Mouse (Mus musculus): ENCODE measurements around the gene Wdcp.

GRCm38 (mm10) chr12:4813636-4814035 lies 29.5 kb upstream of the Wdcp start:
- no peak for TF ChIP-seq EP300 (IDR thresholded peaks at IDR 0.05; ENCODE audit: low read depth)
- TF ChIP-seq CTCF (IDR thresholded peaks at IDR 0.05; ENCODE audit: low read depth), result no peak
